In the genomic region with DNA sequence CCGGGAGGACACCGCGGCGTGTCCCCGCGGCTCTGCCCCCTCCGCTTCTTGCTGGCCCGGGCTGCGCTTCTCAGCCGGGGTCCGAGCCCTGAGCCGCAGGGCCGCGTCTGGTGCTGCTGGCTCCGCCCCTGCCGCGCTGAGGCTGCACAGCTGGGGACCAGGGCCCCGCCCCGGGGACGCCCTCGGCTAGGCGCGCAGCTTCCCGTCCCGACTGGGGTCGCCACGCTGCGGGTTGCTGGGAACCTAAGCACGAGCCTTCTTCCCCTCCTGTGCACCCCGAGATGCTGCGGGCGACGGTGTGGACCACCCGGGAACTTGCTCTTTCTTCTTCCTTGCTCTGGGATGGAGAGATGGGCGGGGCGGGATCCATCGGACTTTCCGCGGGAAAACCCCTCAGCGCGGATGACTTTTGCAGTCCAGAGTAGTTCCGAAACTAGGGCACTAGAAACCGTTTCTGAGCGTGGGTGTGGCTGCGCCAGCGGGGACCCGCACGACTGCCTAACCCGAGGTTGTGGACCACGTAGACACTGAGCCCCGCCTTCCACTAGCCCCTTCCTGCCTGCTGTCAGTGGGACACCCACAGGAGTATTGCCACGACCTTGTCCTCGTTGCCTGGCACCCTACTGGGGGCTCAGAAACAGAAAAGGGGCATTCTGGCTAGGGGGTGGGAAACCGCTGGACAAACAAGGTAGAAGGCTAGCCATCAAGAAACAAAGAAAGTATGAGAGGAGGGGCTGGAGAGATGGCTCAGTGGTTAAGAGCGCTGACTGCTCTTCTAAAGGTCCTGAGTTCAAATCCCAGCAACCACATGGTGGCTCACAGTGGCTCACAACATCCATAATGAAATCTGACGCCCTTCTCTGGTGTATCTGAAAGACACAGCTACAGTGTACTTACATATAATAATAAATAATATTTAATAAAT, we compare ENCODE assay signal across 7 mouse cellular contexts. TPM values are rescaled to one million over a fixed set of nuclear protein-coding genes. Genes with fewer than 3 reads are reported as not detected.
DNase-seq lines count a peak whose midpoint lies in the region; ATAC-seq lines count a peak whose summit lies in the region.

A gene (minus strand): TSS at position 148 of the 925 bp plus-strand sequence.

- 3% methylated on average over 56 of the region's 56 CpGs for WGBS in forebrain, embryonic 11.5 days
- 3% methylated on average over 54 of the region's 56 CpGs for WGBS in limb, embryonic 13.5 days
- 3% methylated on average over 51 of the region's 56 CpGs for WGBS in midbrain, embryonic 14.5 days

- H3K4me1 ChIP-seq in forebrain, embryonic 11.5 days (replicated peaks; ENCODE audit: control insufficient read depth, insufficient read depth, low read length) = no peaks in the 10 kb centered on the region
- peaks cover 4% of the 10 kb centered on the region; the same call in 1 of the 2 replicates for H3K4me1 ChIP-seq in limb, embryonic 13.5 days
- 0 out of 2 replicates have a peak, but pooled peaks cover 3% of the 10 kb centered on the region for H3K4me1 ChIP-seq in midbrain, embryonic 14.5 days (ENCODE audit: control insufficient read depth, insufficient read depth, low read length)

- peak within 1 kb of the TSS; percentile 63 for H3K9ac ChIP-seq in forebrain, embryonic 11.5 days (ENCODE audit: low read length)
- peak within 1 kb of the TSS; percentile 73 for H3K9ac ChIP-seq in limb, embryonic 13.5 days
- H3K9ac ChIP-seq in midbrain, embryonic 14.5 days (replicated peaks; ENCODE audit: low read length) = peak within 1 kb of the TSS; percentile 49

- no peaks in the 10 kb centered on the region; the same call in 1 of the 2 replicates for H3K27me3 ChIP-seq in forebrain, embryonic 11.5 days (ENCODE audit: control insufficient read depth, insufficient read depth, low read length)
- H3K27me3 ChIP-seq in limb, embryonic 13.5 days = peaks cover 7% of the 10 kb centered on the region; the same call in 1 of the 2 replicates
- H3K27me3 ChIP-seq in midbrain, embryonic 14.5 days (ENCODE audit: control insufficient read depth, insufficient read depth, low read length) = peaks cover 6% of the 10 kb centered on the region; the same call in 1 of the 2 replicates
- no peaks in the 10 kb centered on the region for H3K27me3 ChIP-seq in splenic B cell, adult 2 months (ENCODE audit: control insufficient read depth, insufficient read depth, low read length, poor library complexity, severe bottlenecking)

- H3K36me3 ChIP-seq in forebrain, embryonic 11.5 days (ENCODE audit: control insufficient read depth, insufficient read depth, low read length) = no peaks in the 10 kb centered on the region
- no peaks in the 10 kb centered on the region for H3K36me3 ChIP-seq in limb, embryonic 13.5 days
- no peaks in the 10 kb centered on the region for H3K36me3 ChIP-seq in midbrain, embryonic 14.5 days (ENCODE audit: control insufficient read depth, insufficient read depth, low read length)
- H3K36me3 ChIP-seq in splenic B cell, adult 2 months (ENCODE audit: control insufficient read depth, insufficient read depth, low read length, poor library complexity, severe bottlenecking) = no peaks in the 10 kb centered on the region

- no peaks in the 10 kb centered on the region for H3K9me3 ChIP-seq in forebrain, embryonic 11.5 days (ENCODE audit: control insufficient read depth, low read length)
- H3K9me3 ChIP-seq in limb, embryonic 13.5 days = no peaks in the 10 kb centered on the region
- H3K9me3 ChIP-seq in midbrain, embryonic 14.5 days (ENCODE audit: control insufficient read depth, low read length) = no peaks in the 10 kb centered on the region

- peak within 1 kb of the TSS; percentile 69 for H3K4me3 ChIP-seq in forebrain, embryonic 11.5 days (ENCODE audit: low read depth, low read length)
- H3K4me3 ChIP-seq in limb, embryonic 13.5 days = peak within 1 kb of the TSS; percentile 74
- peak within 1 kb of the TSS; percentile 69 for H3K4me3 ChIP-seq in midbrain, embryonic 14.5 days (replicated peaks; ENCODE audit: low read depth, low read length)

- H3K4me2 ChIP-seq in forebrain, embryonic 11.5 days (ENCODE audit: low read depth, low read length, severe bottlenecking) = peak within 1 kb of the TSS; percentile 88
- H3K4me2 ChIP-seq in limb, embryonic 13.5 days (replicated peaks) = peak within 1 kb of the TSS; percentile 80
- peak within 1 kb of the TSS; percentile 94 for H3K4me2 ChIP-seq in midbrain, embryonic 14.5 days (ENCODE audit: low read length)

- peak; percentile 93 for ATAC-seq in forebrain, embryonic 11.5 days (replicated peaks; ENCODE audit: low FRiP score)
- peak; percentile 89 for ATAC-seq in limb, embryonic 13.5 days (ENCODE audit: low FRiP score, low read depth)
- ATAC-seq in midbrain, embryonic 14.5 days (ENCODE audit: low FRiP score, low TSS enrichment) = peak; percentile 88

- H3K27ac ChIP-seq in forebrain, embryonic 11.5 days (ENCODE audit: low read depth, low read length) = no peak within 1 kb of the TSS
- H3K27ac ChIP-seq in limb, embryonic 13.5 days = no peak within 1 kb of the TSS
- H3K27ac ChIP-seq in midbrain, embryonic 14.5 days (replicated peaks; ENCODE audit: low read depth, low read length) = no peak within 1 kb of the TSS

- peak; percentile 78 for DNase-seq in NIH3T3 (ENCODE audit: low read depth)
- peak; percentile 70 for DNase-seq in c-Kit-positive CD71-positive TER-119-negative erythroid progenitor cells, embryonic 14.5 days (ENCODE audit: low read depth)
- peak; percentile 85 for DNase-seq in forebrain, embryonic 11.5 days (ENCODE audit: low spot score)
- DNase-seq in heart, postnatal 4 days = peak; percentile 72
- DNase-seq in midbrain, embryonic 14.5 days = peak; percentile 74
- peak; percentile 84 for DNase-seq in splenic B cell, adult 2 months (ENCODE audit: low read depth, low spot score)

RNA-seq across cellular contexts. Expression of the gene that starts here (rescaled TPM):
- polyA plus RNA-seq in forebrain, embryonic 11.5 days (2014; fragmentation: Nextera tagmentation; extraction: Ambion mirVana) = 1.9 and 2.1 TPM in 2 replicates
- 1 to 10 TPM; 2.3 to 3.4 TPM for total RNA-seq in heart, postnatal 4 days (2021)
- 2.2 and 3.5 TPM in 2 replicates for polyA plus RNA-seq in limb, embryonic 13.5 days (2015; fragmentation: Nextera tagmentation; extraction: Ambion mirVana)
- 0.93 and 2.4 TPM in 2 replicates for polyA plus RNA-seq in midbrain, embryonic 14.5 days (2014; fragmentation: Nextera tagmentation; extraction: Ambion mirVana)
